Comparison of ENCODE assay signal across 10 mouse cellular contexts in the genomic region with DNA sequence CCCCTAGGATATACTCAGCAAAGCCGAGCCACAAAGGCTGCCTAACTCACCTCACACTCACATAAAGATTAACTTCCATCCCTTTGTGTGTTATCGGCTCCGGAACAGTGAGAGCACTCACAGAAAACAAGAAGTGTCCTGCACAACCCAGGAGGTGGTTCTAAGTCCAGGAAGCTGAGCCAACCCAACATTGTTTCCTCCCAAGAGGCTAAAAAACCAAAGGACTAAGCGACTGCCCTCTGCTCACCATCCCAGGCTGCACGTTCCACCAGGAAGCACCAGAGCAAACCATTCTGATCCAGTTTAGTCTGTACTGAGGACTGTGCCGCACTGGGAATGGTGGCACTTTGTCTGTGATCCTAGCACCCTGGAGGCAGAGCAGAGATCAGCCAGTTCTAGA. TPM values are rescaled to one million over a fixed set of nuclear protein-coding genes. Genes with fewer than 3 reads are reported as not detected.
DNase-seq lines count a peak whose midpoint lies in the region; ATAC-seq lines count a peak whose summit lies in the region.
"Had no signal": no experiment of that assay in that cellular context is flagged by ENCODE, and none has a peak within 500 bp of the region (broad histone marks: within the 10 kb centered on the region; RNA-seq: fewer than 3 reads in every experiment).

No protein-coding gene starts in this region.

- no peak overlapping the region for H3K4me3 ChIP-seq in heart, embryonic 12.5 days
- H3K4me3 ChIP-seq in neural tube, embryonic 12.5 days: peak overlapping the region; percentile 13; the same call in 1 of the 2 replicates
- no peak overlapping the region for H3K4me3 ChIP-seq in limb, embryonic 13.5 days

- no peak for DNase-seq in heart, postnatal 14 days
- no peak for DNase-seq in neural tube, embryonic 10.5 days (ENCODE audit: extremely low spot score, low spot score)
- DNase-seq in right cerebral cortex, postnatal 25 days: no peak
- DNase-seq in gastrocnemius, postnatal 10 days: no peak
- DNase-seq: liver, postnatal 0 days; right cerebral cortex, postnatal 14 days had no signal

- H3K27me3 ChIP-seq in heart, embryonic 12.5 days (replicated peaks): no peaks in the 10 kb centered on the region
- H3K27me3 ChIP-seq in neural tube, embryonic 12.5 days (replicated peaks): no peaks in the 10 kb centered on the region
- no peaks in the 10 kb centered on the region for H3K27me3 ChIP-seq in limb, embryonic 13.5 days

- H3K4me2 ChIP-seq in heart, embryonic 12.5 days: 0 out of 2 replicates have a peak overlapping the region, but pooled peaks have one; percentile 9
- H3K4me2 ChIP-seq in neural tube, embryonic 12.5 days (replicated peaks): peak overlapping the region; percentile 45
- H3K4me2 ChIP-seq in limb, embryonic 13.5 days (replicated peaks): no peak overlapping the region

- intact Hi-C loops in heart, postnatal 14 days (cut with DNase I): no loop called here

- H3K4me1 ChIP-seq in heart, embryonic 12.5 days (replicated peaks): peaks cover 44% of the 10 kb centered on the region
- H3K4me1 ChIP-seq in neural tube, embryonic 12.5 days: peaks cover 60% of the 10 kb centered on the region
- H3K4me1 ChIP-seq in limb, embryonic 13.5 days: peaks cover 51% of the 10 kb centered on the region

- H3K9ac ChIP-seq in heart, embryonic 12.5 days: 0 out of 2 replicates have a peak overlapping the region, but pooled peaks have one; percentile 35
- H3K9ac ChIP-seq in neural tube, embryonic 12.5 days: 0 out of 2 replicates have a peak overlapping the region, but pooled peaks have one; percentile 29
- peak overlapping the region; percentile 39; the same call in 1 of the 2 replicates for H3K9ac ChIP-seq in limb, embryonic 13.5 days
- H3K9ac ChIP-seq: liver, postnatal 0 days had no signal

- ATAC-seq in heart, embryonic 12.5 days (ENCODE audit: insufficient number of reproducible peaks, low FRiP score): no peak
- no peak for ATAC-seq in neural tube, embryonic 12.5 days (ENCODE audit: low FRiP score, low read depth)
- no peak for ATAC-seq in limb, embryonic 13.5 days (ENCODE audit: low FRiP score, low read depth)
- no peak for ATAC-seq in megakaryocyte-erythroid progenitor cell, adult 5-6 weeks (replicated peaks; ENCODE audit: low FRiP score, low TSS enrichment, poor library complexity, severe bottlenecking)
- ATAC-seq: liver, postnatal 0 days had no signal

- peak overlapping the region; percentile 52 for H3K27ac ChIP-seq in heart, embryonic 12.5 days (ENCODE audit: poor library complexity, severe bottlenecking)
- H3K27ac ChIP-seq in neural tube, embryonic 12.5 days: no peak overlapping the region
- H3K27ac ChIP-seq in limb, embryonic 13.5 days: no peak overlapping the region

- 62% methylated on average over 6 of the region's 6 CpGs for WGBS in heart, embryonic 12.5 days
- WGBS in neural tube, embryonic 12.5 days: 78% methylated on average over 6 of the region's 6 CpGs
- 80% methylated on average over 6 of the region's 6 CpGs for WGBS in limb, embryonic 13.5 days

- no peaks in the 10 kb centered on the region for H3K9me3 ChIP-seq in heart, embryonic 12.5 days (replicated peaks)
- H3K9me3 ChIP-seq in neural tube, embryonic 12.5 days: no peaks in the 10 kb centered on the region
- H3K9me3 ChIP-seq in limb, embryonic 13.5 days: no peaks in the 10 kb centered on the region

- peaks cover 14% of the 10 kb centered on the region for H3K36me3 ChIP-seq in heart, embryonic 12.5 days
- peaks cover 23% of the 10 kb centered on the region for H3K36me3 ChIP-seq in neural tube, embryonic 12.5 days
- peaks cover 26% of the 10 kb centered on the region for H3K36me3 ChIP-seq in limb, embryonic 13.5 days

RNA-seq across cellular contexts. Expression of a gene that starts 4.4 kb away (rescaled TPM):
- polyA plus RNA-seq in heart, embryonic 12.5 days (2016; fragmentation: Nextera tagmentation; extraction: Ambion mirVana): 15.4 and 15.5 TPM in 2 replicates
- total RNA-seq in heart, postnatal 14 days (2021): 10 to 100 TPM; 22.7 to 25.3 TPM
- 33.8 and 36.7 TPM in 2 replicates for polyA plus RNA-seq in neural tube, embryonic 12.5 days (2016; fragmentation: Nextera tagmentation; extraction: Ambion mirVana)
- polyA plus RNA-seq in limb, embryonic 13.5 days (2015; fragmentation: Nextera tagmentation; extraction: Ambion mirVana): 19.5 and 20.5 TPM in 2 replicates
- 10 to 100 TPM; 37.9 to 41.5 TPM for total RNA-seq in gastrocnemius, postnatal 10 days (2021)
- 0.48 and 3.2 TPM in 2 replicates for total RNA-seq in megakaryocyte-erythroid progenitor cell, adult 5-6 weeks (2014; fragmentation: Nextera tagmentation)
- 0.33 and 0.65 TPM in 2 replicates for total RNA-seq in megakaryocyte-erythroid progenitor cell, adult 5-6 weeks (2017)

RNA-seq across cellular contexts. Expression of a gene that starts 25.2 kb away (rescaled TPM):
- polyA plus RNA-seq in heart, embryonic 12.5 days (2016; fragmentation: Nextera tagmentation; extraction: Ambion mirVana): 33.4 and 37.1 TPM in 2 replicates
- 10 to 100 TPM; 10.9 to 13.0 TPM for total RNA-seq in heart, postnatal 14 days (2021)
- 28.6 and 30.1 TPM in 2 replicates for polyA plus RNA-seq in neural tube, embryonic 12.5 days (2016; fragmentation: Nextera tagmentation; extraction: Ambion mirVana)
- polyA plus RNA-seq in limb, embryonic 13.5 days (2015; fragmentation: Nextera tagmentation; extraction: Ambion mirVana): 35.3 and 36.2 TPM in 2 replicates
- 1 to 10 TPM; 5.6 to 6.1 TPM for total RNA-seq in gastrocnemius, postnatal 10 days (2021)
- total RNA-seq in megakaryocyte-erythroid progenitor cell, adult 5-6 weeks (2014; fragmentation: Nextera tagmentation): 6.8 and 7.7 TPM in 2 replicates
- 5.6 and 7.8 TPM in 2 replicates for total RNA-seq in megakaryocyte-erythroid progenitor cell, adult 5-6 weeks (2017)

RNA-seq across cellular contexts. Expression of a gene that starts 30.5 kb away (rescaled TPM):
- 65.9 and 69.0 TPM in 2 replicates for polyA plus RNA-seq in heart, embryonic 12.5 days (2016; fragmentation: Nextera tagmentation; extraction: Ambion mirVana)
- 1 to 10 TPM; 3.1 to 3.6 TPM for total RNA-seq in heart, postnatal 14 days (2021)
- 50.8 and 54.4 TPM in 2 replicates for polyA plus RNA-seq in neural tube, embryonic 12.5 days (2016; fragmentation: Nextera tagmentation; extraction: Ambion mirVana)
- 125 and 135 TPM in 2 replicates for polyA plus RNA-seq in limb, embryonic 13.5 days (2015; fragmentation: Nextera tagmentation; extraction: Ambion mirVana)
- 1 to 10 TPM; 4.9 to 6.4 TPM for total RNA-seq in gastrocnemius, postnatal 10 days (2021)
- total RNA-seq in megakaryocyte-erythroid progenitor cell, adult 5-6 weeks (2014; fragmentation: Nextera tagmentation): 103 and 104 TPM in 2 replicates
- 70.5 and 80.3 TPM in 2 replicates for total RNA-seq in megakaryocyte-erythroid progenitor cell, adult 5-6 weeks (2017)

RNA-seq across cellular contexts. Expression of a gene that starts 48.2 kb away (rescaled TPM):
- polyA plus RNA-seq in heart, embryonic 12.5 days (2016; fragmentation: Nextera tagmentation; extraction: Ambion mirVana): 1.2 TPM in 2 replicates
- total RNA-seq in heart, postnatal 14 days (2021): 1 to 10 TPM; 1.2 to 1.9 TPM
- 2.3 and 2.4 TPM in 2 replicates for polyA plus RNA-seq in neural tube, embryonic 12.5 days (2016; fragmentation: Nextera tagmentation; extraction: Ambion mirVana)
- 0.97 and 1.0 TPM in 2 replicates for polyA plus RNA-seq in limb, embryonic 13.5 days (2015; fragmentation: Nextera tagmentation; extraction: Ambion mirVana)
- total RNA-seq in gastrocnemius, postnatal 10 days (2021): 1 to 10 TPM; 1.3 to 1.7 TPM
- 38.1 and 41.1 TPM in 2 replicates for total RNA-seq in megakaryocyte-erythroid progenitor cell, adult 5-6 weeks (2014; fragmentation: Nextera tagmentation)
- total RNA-seq in megakaryocyte-erythroid progenitor cell, adult 5-6 weeks (2017): 6.0 and 18.4 TPM in 2 replicates

RNA-seq across cellular contexts. Expression of a gene that starts 58.4 kb away (rescaled TPM):
- 199 and 201 TPM in 2 replicates for polyA plus RNA-seq in heart, embryonic 12.5 days (2016; fragmentation: Nextera tagmentation; extraction: Ambion mirVana)
- total RNA-seq in heart, postnatal 14 days (2021): 100 to 1,000 TPM; 100 to 115 TPM
- 190 and 200 TPM in 2 replicates for polyA plus RNA-seq in neural tube, embryonic 12.5 days (2016; fragmentation: Nextera tagmentation; extraction: Ambion mirVana)
- polyA plus RNA-seq in limb, embryonic 13.5 days (2015; fragmentation: Nextera tagmentation; extraction: Ambion mirVana): 193 and 199 TPM in 2 replicates
- 10 to 100 TPM; 48.4 to 52.3 TPM for total RNA-seq in gastrocnemius, postnatal 10 days (2021)
- 116 and 152 TPM in 2 replicates for total RNA-seq in megakaryocyte-erythroid progenitor cell, adult 5-6 weeks (2014; fragmentation: Nextera tagmentation)
- 30.1 and 63.1 TPM in 2 replicates for total RNA-seq in megakaryocyte-erythroid progenitor cell, adult 5-6 weeks (2017)

Comparison
In these comparisons a context has a peak if more than half of its experiments do, and no peak if none do; other contexts are left out.
1. RNA of a gene that starts 4.4 kb away (total RNA-seq): 37.9 to 41.5 TPM in gastrocnemius, postnatal 10 days and 22.7 to 25.3 TPM in heart, postnatal 14 days; 0.33 to 3.2 TPM in megakaryocyte-erythroid progenitor cell, adult 5-6 weeks; every median in the first group is over 4 times any median in the second.
2. RNA of a gene that starts 30.5 kb away (total RNA-seq): 70.5 to 104 TPM in megakaryocyte-erythroid progenitor cell, adult 5-6 weeks; 4.9 to 6.4 TPM in gastrocnemius, postnatal 10 days and 3.1 to 3.6 TPM in heart, postnatal 14 days; every median in the first group is over 4 times any median in the second.
3. Peak in every context shown above with its lines, with median percentiles within 50 percentile points of each other: H3K9ac ChIP-seq.